Mouse (Mus musculus) frontal cortex, adult (tissue): ENCODE data around the gene Bicd2.

ENCODE experiments used
- ATAC-seq: cut with Nextera tagmentation; 2 replicates; pipeline ENCODE4 v1.9.2; 2017; ENCODE audit warnings: mild to moderate bottlenecking, moderate library complexity, mixed read lengths; ENCODE audit not compliant: low TSS enrichment

Bicd2 gene

DNA sequence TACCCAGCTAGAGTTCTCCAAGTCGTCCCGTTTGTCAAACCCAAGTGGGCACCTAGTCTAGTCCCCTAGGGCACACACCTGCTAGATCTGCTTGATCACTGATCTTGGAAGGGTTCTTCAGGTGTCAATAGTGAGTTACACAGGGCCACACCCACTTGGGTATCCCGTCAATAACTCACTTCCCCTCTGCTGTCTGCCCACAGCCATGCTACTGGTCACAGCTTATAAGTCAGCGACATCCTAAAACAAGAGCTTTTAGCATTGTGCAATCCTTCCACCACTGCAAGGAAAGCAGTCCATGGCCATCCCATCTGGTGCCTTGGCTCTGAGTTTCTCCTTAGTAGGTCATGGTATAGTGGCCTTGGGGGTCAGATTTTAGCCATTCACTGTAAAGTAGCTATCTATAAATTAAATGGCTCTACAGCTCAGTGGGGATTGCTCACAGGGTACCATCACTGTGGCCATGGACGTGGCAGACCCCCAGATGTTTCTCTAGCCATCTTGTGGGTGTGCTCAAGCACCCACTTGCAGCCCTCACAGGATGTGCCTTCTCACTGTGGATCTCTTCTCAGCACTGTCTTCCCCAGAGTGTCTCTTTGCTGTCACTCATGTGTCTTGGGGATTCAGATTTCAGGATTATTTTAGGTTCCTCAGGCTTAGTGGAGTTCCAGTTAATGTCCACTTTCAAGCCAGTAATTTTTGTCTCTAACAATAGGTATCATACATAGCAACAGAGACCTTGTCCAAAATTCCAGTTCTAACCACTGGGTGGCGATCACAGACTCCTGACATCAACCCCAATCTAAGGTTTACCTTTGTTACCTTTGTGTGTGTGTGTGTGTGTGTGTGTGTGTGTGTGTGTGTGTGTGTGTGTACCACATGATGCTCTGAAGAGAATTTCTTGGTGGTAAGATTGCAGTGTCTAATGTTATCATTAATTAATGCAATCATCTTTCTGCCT lies 14.9 kb upstream of the Bicd2 start:
- no peak for ATAC-seq

DNA sequence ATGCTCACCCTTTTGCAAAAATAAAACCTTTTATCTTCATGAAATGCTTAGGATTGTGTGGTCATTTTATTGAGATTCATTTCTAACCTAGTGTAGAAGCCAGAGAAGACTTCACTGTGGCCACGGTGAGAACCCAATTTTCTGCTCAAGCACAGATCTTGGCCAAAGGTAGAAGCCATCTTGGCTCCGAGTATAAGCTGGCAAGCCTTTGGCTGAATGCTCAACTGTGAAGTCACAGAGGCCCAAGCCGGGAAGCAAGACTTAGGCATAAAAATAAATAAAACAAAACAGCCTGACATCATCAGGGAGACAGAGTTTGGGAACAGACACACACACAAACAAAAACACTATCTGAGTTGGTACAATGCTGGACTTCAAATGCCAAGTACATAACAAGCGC lies 13.3 kb upstream of the Bicd2 start:
- ATAC-seq = no peak

DNA sequence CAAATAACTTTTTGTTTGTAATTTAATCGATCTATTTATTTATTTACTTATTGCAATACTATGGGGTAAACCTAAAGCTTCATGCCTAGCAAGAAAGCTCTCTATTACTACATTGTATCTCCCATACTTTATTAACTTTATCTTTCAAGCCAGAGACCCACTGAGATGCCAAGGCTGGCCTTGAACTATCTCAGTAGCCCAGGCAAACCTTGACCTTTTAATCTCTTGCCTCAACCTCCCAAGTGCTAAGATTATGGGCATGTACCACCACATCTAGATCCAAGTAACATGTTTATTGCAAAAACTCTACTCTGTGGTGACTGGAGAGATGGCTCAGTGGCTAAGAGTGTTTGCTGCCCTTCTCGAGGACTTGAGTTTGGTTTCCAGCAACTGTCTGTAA lies 8.1 kb upstream of the Bicd2 start:
- ATAC-seq = no peak

DNA sequence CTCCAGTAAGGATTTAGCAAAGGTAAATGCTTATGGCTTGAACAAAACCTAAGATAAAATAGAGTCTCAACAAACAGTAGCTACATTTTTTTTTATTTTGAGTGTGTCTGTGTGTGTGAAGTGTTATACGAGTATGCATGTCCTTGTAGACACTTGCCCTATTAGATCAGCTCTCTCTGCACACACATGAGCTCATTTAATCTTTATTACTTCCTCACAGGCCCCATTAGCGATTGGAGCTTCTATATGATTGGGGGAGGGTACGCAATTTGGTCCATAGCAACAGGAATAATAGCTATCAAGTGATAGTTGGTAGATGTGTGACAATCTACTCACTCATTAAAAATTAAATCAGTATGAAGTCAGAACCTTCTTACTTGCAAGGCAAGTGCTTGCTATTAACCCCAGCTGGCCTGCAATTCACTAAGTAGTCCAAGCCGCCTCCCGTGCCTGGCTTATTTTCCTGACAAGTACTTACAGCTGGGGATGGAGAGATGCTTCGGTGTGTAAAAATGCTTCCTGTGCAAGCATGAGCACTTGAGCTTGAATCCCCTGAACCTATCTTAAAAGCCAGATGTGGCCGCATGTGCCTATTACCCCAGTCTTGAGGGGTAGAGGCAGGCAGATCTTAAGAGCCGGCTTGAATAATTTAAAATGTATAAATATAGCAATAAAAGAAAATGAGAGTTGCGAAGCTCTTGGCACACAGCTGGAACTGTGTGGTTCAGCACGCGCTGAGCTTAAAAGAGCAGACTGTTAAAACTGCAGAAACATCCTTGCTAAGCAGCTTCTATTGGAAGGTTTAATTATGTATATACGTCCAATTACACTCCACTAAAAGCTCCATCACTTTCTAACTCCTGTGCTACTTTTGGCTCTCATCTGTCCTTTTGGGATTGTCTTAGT lies 6.1 kb upstream of the Bicd2 start:
- ATAC-seq = peak; percentile 33

DNA sequence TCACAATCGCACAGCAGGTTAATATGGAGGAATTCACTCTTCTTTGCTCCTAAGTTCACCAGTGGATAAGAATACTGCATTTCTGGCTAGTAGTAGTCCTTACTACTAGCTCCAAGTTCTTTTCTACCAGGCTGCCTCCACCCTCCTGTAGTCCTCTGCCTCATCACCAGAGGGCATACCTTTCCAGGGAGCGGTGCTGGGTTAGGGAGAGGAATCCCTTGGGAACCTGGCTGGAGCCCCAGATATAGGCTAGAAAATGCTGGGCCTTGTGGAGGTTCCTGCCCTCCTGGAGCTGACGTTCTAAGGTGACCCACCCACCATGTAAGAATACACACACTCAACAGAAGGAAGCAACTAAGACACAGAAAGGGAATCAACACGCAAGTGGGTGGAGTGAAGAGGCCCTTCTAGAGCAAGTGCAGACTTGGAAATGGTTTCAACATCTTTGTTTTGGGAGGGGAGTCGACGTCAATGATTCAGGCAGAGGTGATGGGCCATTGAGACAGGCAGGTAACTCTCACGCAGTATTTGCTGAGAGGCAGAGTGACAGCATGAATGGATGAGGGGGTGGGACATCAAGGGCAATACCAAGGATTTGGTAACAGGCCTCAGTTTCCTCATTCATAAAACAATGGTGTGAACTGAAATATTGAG lies 2.4 kb upstream of the Bicd2 start:
- ATAC-seq = 0 out of 2 replicates have a peak, but pooled peaks have one; percentile 35

DNA sequence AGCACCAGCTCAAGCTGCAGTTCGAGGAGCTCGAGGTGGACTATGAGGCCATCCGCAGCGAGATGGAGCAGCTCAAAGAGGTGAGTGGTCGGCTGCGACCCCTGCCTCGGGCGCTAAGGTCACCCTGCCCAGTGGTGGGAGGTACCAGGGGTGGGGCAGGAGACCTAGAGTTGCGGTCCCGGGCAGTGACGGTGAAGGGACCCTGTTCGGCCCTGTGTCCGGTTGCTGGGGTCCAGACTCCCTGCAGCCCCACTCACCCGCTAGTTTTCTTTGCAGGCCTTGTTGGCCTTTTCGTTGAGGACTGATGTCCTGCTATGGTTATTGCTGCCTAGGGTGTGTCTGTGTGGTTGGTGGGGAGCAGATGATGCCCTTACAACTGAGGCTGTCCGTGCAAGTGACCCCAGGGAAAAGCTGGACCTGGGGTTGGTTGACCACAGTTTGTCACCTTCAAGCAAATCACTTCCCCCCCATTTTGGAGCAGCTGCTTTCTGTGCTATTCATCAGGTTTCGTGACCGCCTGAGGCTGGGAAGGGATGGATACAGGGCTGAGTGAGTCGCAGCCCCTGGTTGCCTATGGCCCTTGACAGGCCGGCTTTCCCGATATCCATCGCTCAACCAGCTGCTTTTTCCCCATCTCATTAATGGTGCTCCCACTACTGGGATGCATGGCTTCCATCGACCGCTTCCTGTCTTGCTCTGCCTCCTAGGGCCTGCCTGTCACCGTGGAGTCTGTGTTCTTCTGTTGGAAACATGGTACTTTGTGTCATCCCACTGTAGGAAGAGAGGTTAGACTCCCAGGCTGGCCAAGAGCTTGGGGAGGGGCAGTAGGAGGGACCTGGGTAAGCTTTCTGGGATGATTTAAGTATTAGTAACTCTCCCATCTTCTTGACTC lies 692 bp downstream of the Bicd2 start:
- no peak for ATAC-seq

DNA sequence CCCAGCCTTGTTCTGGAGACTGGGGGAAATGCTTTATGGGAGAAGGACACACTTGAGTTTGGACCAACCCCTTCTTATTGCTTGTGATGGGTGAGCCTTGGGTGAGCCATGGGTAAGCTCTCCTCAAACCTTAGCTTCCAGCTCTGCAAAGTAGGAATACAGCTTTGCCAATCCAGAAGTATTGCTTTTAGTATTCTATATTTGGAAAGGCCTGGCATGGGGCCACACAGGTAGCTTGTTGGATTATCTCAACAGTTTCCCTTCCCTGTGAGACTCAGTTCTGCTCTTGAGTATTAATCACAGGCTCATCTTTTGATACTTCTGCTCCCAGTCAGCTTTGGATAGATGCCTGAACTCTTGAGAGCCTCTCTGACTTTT lies 1.3 kb downstream of the Bicd2 start:
- ATAC-seq = no peak

DNA sequence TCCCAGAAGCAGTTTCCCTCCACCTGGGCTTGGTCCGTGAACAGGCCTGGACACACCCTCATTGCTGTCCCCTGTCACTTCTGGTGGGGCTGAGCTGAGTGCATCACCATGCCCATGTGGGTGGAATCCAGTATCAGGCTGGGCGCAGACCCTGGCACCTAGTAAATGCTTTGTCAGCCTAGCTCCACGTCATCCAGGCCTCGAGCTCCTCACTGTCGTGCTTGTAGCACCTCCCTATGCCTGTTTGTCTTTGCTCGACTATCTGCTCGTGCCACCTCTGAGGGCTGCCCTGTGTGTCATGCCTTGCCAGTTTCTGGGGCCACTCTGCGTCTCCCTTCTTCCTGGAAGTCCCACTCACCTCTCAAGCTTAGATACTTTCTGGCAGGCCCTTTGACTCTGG lies 3.2 kb downstream of the Bicd2 start:
- ATAC-seq = no peak

DNA sequence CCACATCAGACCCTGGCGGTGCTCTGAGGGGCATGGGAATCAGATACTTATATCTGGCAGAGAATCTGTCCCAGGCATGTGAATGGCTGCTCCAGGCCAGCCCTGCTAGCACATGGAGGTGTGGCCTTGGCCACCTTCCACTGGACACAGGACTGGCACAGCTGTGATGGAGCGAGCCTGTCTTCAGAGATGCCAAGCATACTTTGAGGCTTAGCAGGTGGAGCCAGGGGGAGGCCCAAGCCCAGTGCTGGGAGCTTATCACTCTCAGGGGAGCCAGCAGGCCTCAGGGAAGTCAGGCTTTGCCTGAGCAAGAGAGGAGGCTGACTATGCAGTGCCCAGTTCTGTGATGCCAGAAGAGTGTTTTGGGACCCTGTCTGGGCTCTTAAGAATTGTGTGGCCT lies 4.1 kb downstream of the Bicd2 start:
- no peak for ATAC-seq

DNA sequence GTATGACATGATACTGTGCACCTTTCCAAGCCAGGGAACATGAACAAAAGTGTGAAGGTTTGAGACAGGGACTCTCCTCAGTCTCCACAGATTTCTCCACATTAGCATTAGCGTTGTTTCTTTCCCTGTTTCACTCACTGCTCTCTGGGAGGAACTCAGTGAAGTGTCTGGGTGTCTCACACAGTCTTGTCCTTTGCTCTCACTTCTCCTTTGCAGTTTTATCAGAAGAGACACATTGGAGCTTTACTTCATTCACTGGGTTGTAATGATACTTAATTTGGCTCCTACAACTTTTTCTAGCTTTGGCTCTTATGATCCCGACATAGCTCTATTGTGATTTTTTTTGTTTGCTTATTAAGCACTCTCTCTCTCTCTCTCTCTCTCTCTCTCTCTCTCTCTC lies 7.1 kb downstream of the Bicd2 start:
- no peak for ATAC-seq

DNA sequence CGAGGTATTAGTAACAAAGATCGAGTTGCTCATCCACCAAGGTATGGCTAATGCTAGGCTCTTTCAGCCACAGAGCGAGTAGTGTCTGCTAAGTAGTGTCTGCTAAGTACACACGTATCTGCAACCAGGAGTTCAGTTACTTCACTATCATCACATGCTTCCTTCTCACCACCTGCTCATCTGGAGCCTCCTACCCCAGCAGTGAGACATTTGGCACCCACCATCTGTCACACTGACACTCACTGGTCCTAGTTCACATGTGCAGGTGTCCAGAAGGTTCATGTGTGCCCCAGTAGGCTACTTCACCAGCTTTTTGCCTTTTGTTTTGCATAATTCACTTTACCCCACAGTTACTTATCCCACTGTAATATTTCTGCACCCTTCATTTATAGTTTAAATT lies 8.0 kb downstream of the Bicd2 start:
- no peak for ATAC-seq

DNA sequence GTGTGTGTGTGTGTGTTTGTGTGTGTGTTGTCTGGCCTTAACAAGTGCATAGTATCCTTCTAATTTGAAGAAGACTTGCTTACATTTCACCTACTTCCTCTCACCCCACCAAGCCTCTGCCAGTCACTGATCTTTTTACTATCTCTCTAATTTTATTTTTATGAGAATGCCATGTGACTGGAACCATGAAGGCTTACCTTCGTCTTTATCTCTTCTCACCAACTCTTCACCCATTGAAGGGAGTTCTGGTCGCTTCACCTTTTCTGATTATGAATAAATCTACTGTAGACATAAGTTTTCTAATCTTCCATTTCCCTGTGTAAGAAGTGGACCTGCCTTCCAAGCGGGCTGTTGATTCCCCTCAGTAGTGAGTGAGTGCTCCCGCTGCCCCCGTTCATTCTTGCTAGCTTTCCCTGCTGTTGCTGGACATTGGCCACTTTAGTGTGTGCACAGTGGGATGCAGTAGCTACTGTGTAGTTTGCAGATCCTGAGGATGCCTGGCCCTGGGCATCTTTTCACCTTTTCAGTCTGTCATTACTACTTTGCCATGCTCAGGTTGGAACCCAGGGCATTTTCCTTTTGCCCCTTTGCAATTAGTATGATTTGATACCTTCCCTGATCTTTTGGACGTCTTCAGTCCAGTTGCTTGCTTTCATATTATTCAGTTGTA lies 8.6 kb downstream of the Bicd2 start:
- ATAC-seq = no peak

DNA sequence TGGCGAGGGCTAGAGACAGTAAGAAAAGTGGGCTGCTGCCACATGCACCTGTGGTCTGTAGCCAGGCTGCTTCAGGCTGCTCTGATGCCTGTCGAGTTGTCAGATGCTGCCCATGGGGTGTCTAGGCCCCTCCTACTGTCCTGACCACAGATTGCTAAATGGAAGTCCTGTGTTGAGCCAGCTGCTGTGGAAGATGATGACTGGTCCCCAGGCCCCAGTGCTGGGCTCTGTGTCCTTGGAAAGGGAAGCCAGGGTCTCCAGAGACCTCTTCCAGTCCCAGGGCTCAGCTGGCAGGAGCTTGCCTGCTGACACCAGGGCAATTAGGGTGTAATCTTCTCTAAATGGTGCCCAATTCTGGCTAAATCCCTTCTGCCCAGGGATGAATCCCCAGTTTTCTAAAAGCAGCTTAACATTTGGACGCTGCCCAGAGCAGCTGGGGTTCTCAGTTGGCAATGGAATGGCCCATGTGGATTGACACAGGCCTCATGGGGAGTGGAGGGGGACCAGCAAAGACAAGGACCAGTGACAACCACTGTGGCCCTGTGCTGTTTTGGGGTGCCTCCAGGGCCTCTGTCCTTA lies 11.3 kb downstream of the Bicd2 start:
- peak; percentile 15; the same call in 1 of the 2 replicates for ATAC-seq

DNA sequence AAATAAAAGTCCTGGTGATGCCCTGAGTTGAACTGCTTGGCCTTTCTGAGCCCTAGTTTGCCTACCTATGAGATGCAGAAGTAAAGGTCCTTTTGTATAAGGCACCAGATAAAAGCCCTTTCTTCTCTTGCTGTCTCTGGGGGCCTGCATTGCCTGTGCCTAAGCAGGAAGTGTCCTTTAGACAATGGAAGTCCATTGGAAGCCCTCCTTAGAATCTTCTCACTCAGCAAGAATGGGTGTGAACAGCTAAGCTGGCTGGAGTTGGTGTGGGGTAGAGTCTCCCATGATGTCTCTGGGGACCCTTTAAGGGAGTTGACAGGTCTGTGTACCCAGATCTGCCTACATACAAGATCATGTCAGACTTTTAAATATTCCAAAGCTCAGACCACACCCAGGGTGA lies 12.0 kb downstream of the Bicd2 start:
- ATAC-seq = no peak

DNA sequence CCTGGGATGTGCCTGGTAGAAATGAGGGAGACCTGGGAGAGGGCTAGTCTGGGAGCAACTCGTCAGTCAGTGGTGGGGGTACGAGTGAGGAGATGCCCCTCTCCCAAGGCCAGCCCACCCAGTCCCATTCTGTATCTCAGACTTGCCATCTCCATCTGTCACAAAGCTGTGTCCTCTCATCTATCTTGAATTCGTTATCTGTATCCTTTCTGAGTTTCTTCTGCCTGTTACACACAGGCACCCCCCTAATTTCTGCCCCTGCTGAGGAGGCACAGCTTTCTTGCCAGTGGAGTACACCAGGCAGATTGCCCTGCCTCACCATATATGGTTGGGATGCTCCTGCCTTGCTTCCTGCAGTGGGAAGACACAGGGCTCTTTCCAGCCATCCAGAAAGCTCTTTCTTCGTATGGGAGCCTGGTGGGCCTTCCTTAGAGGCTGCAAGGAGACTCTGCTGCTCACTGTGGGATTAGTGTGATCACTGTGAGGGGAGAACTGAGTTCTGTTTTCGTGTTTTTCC lies 12.7 kb downstream of the Bicd2 start:
- peak; percentile 90 for ATAC-seq

DNA sequence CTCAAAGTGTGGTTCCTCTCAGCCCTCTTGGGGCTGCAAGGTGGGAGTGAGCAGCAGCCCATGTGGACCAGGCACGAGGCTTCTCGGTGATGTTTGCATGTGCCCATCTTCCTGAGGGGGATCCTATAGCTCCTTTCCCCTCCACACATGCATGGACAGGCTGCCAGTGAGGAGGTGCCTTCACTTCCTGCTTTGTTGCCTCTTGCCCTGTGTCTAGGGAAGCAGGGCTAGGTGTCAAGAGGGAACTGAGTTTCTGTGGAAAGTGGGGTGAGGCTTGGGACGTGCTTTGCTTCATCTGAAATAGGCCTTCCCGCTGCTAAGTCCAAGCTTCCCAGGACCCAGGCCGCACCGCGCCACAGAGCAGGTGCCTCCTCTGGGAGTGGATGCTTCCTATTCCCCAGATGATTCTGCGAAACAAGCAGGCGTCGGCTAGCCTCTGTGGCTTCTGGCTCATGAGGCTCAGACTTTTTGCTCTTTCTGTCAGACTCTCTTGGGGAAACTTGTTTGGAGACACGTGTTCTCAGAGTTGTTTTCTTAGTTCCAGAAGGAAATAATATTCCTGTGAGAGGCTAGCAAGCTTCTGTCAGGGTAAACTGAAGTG lies 14.2 kb downstream of the Bicd2 start:
- ATAC-seq = no peak

DNA sequence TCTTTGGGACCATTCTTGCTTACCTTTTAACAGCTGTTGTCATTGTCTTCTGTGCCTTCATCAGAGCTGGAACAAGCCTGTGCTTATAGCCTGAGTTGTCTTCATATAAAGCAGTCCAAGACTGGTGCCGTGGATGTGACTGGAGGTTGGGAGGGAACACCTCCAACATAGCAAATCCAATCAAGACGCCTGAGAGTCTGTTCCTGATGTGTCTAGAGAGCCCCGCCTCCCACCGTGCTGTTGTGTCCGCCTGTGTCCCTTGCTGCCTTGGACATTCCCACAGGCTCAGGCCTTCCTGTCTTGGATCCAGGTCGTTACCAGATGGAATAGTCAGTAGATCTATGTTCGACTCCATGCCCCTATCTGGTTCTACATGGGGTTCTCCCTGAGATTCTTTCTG lies 14.7 kb downstream of the Bicd2 start:
- ATAC-seq = no peak

DNA sequence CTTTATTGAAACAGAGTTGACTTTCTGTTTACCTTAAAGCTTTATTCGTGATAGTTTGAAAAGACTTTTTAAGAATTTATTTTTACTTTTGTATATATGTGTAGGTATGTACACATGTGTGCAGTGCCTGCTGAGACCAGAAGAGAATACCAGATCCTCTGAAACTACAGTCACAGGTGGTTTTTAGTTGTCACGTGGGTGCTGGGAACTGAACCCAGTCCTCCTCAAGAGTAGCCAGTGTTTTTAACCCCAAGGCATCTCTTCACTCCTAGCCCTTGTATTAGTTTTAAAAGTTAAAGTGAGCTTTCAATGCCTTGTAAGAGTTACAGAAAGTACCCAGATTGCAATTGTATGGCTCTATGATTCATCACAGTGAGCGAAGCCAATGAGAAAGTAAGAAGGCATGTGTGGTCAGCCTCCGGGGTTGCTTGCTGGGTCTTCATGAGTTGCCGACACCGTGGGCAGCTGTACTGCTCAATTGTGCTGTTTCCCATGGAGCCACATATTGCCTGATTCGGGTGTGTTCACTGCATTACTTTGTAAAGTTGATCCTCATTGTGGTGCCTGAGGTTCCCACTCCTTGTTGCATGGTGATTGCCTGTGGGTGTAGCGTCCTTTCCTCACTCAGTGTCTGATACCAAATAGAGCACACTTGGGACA lies 16.1 kb downstream of the Bicd2 start:
- no peak for ATAC-seq

DNA sequence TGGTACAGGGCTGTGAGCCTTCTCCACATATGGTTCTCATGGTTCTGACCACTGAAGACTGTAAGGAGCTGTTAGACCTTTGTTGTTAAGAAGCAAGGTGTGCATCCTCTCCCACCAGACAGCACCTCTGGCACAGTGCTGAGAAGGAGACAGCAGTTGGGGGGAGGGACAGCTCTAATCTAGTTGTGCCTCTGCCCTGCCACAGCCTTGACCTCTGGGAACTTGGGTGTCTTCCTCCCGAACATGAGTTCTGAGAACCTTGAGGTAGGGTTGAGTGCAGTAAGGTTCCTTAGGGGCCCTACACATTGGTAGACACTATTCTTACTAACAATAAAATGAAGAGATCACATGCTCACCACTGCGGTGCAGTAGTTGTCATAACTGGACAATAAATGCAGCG lies 16.8 kb downstream of the Bicd2 start:
- ATAC-seq = no peak
